Mouse (Mus musculus): Measurements from ENCODE around the gene Foxn3.
A peak's percentile ranks its signal among the peaks of the same experiment; 100 is the strongest.

Foxn3 gene

DNA sequence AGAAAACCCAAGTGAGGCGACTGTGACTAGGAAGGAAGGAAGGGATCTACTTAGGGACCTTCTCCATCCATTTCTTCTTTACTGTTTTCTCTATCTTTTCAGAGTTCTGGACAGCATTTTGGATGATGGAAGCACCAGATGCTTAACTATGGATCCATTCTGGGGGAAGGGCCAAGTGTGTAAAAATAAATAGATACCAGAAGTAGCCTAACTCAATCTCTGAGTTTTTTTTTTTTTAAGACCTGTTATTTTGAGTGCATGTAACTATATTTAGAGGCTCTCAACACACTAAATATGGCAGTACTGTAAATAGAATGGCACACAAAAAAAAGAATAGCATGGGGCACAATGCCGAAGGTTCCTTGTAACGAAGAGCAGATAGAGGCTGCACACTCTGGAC is 381.0 kb downstream of the Foxn3 start:
- no peak for DNase-seq (ENCODE audit: low read depth, low spot score)

DNA sequence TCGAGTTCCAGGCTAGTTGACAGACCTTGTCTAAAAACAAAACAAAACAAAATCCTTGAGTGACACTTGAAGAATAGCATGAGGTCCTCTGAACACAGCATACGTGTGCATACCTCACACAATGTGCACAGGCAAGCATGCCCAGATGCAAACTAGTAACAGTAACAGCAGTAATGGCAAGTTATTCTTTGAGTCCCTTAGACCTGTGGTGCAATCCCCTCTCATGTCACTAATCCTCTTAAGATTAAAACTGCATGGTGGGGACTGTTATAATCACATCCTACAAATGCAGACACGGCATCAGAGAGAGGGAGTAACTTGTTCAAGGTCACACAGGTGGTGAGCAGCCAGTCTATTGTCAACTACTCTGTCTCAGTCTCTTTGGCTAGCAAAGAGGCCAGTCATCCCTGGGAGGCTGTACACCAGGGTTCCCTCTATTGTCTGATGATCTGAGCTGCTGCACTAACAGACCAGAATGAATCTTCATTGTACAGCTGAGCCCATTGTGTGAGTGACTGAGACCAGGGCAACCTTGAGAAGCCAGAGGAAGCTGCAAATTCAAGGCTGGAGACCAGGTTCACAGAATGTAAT is 383.1 kb downstream of the Foxn3 start:
- no peak for DNase-seq (ENCODE audit: low read depth, low spot score)

DNA sequence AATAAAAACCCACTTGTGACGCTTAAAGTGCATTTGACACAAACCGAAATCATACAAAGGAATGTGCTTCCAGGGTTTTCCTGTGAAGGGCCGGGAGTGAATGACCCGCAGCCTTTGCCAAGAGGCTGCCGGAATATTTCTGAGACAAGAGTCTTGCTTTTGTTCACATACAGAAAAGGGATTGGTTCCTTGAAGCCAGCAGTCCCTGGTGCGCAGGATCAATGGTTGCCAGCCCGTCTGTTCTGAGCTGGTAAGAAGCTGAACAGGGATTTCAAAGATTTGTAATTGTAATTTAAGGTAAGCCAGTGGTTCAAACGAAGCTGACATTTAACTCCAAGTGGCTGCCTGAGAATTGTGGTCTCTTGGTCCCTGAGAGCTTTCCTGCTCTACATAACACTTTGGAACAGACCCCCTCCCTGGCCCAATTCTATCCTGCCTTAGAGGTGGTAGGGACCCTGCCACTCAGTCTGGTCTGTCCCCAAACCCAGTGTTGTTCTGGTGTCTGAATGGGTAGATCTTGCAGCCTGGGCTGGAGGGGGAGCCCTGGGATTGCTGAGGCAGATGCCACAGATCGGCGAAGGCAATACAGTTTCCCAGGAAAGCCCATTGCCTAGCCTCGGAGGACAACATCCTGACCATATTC is 388.3 kb downstream of the Foxn3 start:
- no peak for DNase-seq (ENCODE audit: low read depth, low spot score)

DNA sequence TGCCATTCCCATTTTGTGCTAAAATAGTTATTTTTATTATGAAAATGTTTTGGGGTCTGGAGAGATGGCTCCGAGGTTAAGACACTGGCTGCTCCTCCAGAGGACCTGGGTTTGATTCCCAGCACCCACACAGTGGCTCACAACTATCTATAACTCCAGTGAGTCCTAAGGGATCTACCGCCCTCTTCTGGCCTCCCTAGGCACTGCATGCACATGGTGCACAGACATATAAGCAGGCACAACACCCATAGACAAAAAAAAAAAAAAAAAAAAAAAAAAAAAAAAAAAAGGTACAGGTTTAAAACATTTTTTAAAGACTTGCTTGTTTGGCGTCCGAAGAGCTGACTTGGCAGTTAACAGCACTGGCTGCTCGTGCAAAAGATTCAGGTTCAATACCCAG is 391.2 kb downstream of the Foxn3 start:
- DNase-seq (ENCODE audit: low read depth, low spot score), result no peak

DNA sequence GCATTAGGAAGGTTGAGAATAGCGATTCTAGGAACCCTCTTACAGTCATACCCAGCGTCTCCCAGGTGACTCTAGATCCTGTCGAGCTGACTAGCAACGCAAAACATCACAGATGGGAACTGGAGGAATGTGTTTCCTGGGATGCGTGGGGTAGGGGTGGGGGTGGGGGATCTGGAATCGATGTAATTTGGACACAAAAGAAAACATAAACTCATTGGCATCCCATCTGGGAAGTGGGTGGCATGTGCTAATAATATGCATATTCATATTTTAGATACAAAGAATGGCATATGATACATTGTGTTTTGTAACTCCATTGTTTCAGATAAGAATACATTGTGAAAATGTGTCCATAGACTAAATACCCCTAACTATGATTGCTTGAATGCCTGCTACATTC is 393.5 kb downstream of the Foxn3 start:
- no peak for DNase-seq (ENCODE audit: low read depth, low spot score)

DNA sequence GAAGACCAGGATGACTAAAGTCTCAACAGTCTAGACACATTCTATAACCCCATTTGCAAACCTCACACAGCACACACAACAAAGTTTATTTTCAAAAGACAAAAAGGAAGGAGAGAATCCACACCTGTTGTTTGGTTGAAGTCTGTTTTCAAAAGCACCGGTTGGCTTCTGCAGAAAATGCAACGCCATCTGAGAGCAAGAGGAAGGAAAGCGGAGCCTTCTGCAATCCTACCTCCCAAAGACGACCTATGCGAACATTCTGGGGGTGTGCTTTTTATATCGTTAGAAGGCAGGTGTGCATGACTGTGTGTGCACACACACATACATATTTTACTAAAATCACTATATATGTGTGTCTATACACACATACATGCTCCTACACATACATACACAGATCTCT is 397.3 kb downstream of the Foxn3 start:
- no peak for DNase-seq (ENCODE audit: low read depth, low spot score)

DNA sequence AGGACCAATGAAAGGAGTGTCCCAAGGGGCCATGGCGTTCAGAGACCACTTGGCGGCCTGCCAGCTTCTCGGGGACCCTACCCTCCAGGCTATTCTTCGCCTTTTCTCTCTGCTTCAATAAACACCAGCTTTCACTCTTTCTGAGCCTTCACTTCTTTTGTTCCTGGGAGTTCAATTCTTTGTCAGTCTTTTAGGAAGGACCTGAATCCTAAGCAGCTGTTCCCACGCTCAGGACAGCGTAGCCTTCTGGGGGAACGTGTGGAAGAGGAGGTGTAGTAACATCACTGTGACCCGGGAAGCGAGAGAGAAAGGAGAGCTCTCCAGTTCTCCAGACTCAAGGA is 400.1 kb downstream of the Foxn3 start:
- DNase-seq (ENCODE audit: low read depth, low spot score), result no peak

DNA sequence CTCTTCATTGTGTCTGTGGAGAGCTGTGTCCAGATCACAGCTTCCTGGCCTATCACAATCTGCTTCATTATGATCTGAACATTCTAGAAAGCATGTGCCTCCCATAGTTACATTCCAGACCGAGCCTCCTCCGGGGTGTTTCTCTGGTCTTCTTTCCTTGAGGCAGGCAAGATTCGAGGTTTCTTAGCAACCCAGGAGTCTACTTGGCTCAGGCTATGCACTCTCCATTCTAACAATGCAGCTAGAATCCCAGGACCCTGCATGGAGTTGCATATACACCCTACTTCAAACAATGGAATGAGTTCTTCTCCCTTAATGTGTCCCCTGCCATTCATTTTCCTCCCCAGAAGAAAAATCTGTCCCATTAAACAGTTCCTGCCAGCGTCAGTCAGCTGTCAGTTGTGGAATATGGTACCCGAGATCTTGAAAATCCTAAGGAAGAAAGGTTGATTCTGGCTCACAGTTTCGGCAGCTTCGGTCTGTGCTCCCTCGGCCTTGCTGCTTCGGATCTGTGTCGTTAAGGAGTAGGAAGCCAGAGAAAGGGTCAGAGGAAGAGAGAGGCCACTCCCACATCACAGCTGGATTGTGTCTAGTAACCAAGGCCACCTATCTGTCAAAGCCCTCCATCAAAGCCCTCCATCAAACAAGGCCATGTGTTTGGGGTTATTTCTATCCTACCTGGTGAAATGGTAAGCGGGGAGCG is 400.6 kb downstream of the Foxn3 start:
- no peak for DNase-seq (ENCODE audit: low read depth, low spot score)

DNA sequence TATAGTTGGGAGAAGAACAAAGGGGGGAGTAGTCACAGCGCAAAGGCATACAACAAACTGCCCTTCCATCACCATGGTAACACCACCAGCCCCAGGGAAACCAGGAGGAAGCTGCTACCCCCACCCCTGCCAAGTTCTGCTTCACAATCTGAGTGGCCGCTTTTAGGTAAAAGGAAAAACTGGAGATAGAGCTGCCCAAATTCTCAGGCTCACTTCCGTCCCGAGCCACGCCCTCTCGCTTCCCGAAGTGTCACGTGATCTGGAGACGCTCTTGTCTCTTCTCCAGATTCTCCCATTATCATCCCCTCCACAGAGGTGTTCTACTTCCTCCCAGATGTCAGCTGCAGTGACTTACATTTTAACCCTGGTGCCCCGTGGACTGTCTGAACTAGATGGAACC is 401.2 kb downstream of the Foxn3 start:
- no peak for DNase-seq (ENCODE audit: low read depth, low spot score)

DNA sequence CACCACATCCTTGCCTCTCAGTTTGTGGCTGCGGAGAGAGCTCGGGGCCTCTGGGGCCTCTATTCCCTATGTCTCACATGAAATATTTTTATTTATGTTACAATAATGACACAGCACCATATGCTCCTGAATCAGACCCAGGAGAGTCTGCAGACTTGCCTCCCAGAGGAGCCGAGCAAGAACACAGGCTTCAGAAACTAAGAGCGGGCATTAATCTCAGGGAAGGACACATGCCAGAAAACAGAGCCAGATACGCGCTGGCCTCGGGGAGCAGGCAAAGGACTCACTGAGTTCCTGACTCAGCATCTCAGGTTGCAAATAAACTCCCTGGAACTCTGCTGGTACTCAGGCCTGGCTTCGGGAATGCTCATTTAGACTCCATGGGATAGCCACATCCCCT is 403.3 kb downstream of the Foxn3 start:
- no peak for DNase-seq (ENCODE audit: low read depth, low spot score)

DNA sequence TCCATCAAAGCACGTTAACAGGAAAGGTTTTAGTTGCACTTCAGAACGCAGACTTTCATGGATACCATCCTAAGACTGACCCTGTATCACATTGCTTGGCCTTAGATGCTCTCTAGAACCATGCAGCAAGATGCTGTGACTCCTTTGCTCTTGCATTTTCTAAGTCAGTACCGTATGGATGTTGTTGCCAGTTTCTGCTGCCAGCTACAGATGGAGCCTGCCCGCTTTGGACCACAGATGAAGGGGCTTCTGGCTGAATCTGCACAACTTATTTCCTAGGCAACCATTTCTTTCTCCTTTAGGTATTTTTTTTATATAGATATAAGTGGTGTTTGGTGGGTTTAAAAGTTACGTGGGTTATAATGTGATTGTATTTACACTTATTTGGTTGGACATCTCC is 407.5 kb downstream of the Foxn3 start:
- no peak for DNase-seq (ENCODE audit: low read depth, low spot score)

DNA sequence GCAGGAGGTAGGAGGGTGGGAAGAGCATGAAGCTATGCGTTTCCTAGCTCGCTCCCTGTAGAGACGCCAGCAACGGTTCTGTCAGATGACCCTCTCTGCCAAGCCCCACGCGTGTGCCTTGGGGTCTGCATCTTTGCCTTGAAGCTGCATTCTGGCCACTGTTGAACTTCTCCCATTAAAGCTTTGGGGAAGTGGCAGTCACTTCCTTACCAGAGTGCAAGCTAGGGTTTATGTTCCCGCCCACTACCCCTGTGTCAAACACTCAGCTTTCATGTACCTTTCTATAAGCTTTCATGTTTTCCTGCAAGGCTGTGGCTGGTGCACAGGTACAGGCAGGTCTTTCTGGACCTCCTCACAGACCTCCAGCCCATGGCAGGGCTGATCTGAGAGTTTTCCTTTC is 409.2 kb downstream of the Foxn3 start:
- no peak for DNase-seq (ENCODE audit: low read depth, low spot score)

DNA sequence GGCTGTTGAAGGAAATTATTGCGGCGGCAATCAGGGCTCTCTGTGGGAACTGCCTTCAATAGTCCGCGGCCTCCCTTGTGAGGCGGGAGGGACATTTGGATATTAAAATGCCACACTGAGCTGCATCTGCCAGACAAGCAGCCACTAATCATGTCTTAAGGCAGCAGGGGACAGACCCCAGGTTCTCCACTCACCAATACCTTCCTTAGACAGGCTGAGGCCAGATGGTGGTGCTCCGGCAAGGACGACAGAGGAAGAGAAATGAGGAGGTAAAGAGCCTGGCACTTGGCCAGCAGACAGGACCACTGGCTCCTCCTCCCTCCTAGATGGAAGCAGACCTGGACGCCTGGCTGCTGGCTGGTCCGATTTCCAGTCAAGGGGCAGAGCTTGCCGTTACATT is 409.7 kb downstream of the Foxn3 start:
- DNase-seq (ENCODE audit: low read depth, low spot score), result peak; percentile 38

DNA sequence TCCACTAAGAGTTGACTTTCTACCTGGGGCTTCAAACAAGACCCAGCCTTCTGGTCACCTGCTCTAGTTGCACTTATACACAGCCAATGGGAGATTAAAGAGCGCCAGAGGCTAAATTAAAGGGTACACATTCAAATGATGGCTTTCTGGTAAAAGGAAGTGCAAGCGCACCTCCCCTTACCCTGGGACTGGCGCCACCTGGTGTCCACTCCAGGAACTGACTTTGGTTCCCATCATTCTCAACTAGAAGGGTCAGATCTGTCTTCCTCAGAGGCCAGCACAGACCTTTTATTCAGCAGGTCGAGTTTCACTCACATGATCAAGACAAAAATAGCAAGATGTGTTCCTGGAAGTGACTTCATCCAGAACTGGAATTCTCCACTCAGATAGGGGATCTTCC is 413.3 kb downstream of the Foxn3 start:
- no peak for DNase-seq (ENCODE audit: low read depth, low spot score)

DNA sequence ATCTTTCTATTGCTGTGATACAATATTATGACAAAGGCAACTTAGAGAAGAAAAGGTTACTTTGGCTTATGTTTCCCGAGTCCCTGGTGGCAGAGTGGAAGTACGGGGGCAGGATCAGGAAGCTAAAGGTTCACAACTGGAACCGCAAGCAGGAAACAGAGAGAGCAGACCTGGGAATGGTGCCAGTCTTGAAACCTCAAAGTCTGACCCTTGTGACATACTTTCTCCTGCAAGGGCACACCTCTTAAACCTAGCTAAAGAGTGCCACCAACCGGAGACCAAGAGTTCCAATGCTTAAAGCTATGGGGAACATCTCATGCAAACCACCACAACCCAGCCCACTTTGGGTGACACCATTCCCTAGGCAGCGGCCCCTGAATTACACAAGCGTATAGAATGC is 414.2 kb downstream of the Foxn3 start:
- no peak for DNase-seq (ENCODE audit: low read depth, low spot score)

Measured in embryo, embryonic 11.5 days (tissue).